Mouse (Mus musculus) neural tube, embryonic 15.5 days (tissue): ENCODE data around the gene Zfp239. TPM values are rescaled to one million over a fixed set of nuclear protein-coding genes. Genes with fewer than 3 reads are reported as not detected.

Source experiments
- ATAC-seq: fragments of 200-750 bp; cut with Nextera tagmentation; 2 replicates; pipeline ENCODE4 v1.8.0; 2017; ENCODE audit warnings: mild to moderate bottlenecking, moderate TSS enrichment, moderate library complexity; ENCODE audit not compliant: low FRiP score
- H3K27ac ChIP-seq: fragments of 300-500 bp; sonication (generic); replicated peaks from 2 replicates; pipeline ENCODE4 v1.5.1; 2015; ENCODE audit warnings: mild to moderate bottlenecking, inconsistent platforms
- H3K27me3 ChIP-seq: fragments of 300-500 bp; sonication (generic); replicated peaks from 2 replicates; pipeline ENCODE4 v1.6.1; 2015; ENCODE audit warnings: inconsistent platforms
- H3K36me3 ChIP-seq: fragments of 300-500 bp; sonication (generic); 2 replicates; pipeline ENCODE4 v1.6.1; 2015; ENCODE audit warnings: inconsistent platforms
- H3K4me1 ChIP-seq: fragments of 300-500 bp; sonication (generic); 2 replicates; pipeline ENCODE4 v1.6.1; 2015; ENCODE audit warnings: inconsistent platforms
- H3K4me2 ChIP-seq: fragments of 300-500 bp; sonication (generic); 2 replicates; pipeline ENCODE4 v1.6.1; 2015; ENCODE audit warnings: inconsistent platforms, mild to moderate bottlenecking, moderate library complexity
- H3K4me3 ChIP-seq: fragments of 300-500 bp; sonication (generic); replicated peaks from 2 replicates; pipeline ENCODE4 v1.5.1; 2015; ENCODE audit warnings: mild to moderate bottlenecking, inconsistent platforms
- H3K9ac ChIP-seq: fragments of 300-500 bp; sonication (generic); replicated peaks from 2 replicates; pipeline ENCODE4 v1.6.1; 2015; ENCODE audit warnings: mild to moderate bottlenecking, inconsistent platforms
- H3K9me3 ChIP-seq: fragments of 300-500 bp; sonication (generic); replicated peaks from 2 replicates; pipeline ENCODE4 v1.6.1; 2016; ENCODE audit warnings: inconsistent platforms
- WGBS: fragments of 180-500 bp; shearing (Covaris S2); methylation state at CpG from one replicate; pipeline ENCODE4 v1.1.7; 2015; ENCODE audit warnings: mixed read lengths; 5-methylcytosine and 5-hydroxymethylcytosine counted together
- polyA plus RNA-seq: library from polyadenylated mRNA; unstranded; fragments of >200 nt; fragmentation: Nextera tagmentation; extraction: Ambion mirVana; gene quantifications from 2 replicates; pipeline ENCODE4 v1.2.1, GENCODE M21; 2015

Gene Zfp239
- polyA plus RNA-seq, 1 experiment from 2014 or later = 15.3 TPM

- no peak overlapping the region for H3K4me3 ChIP-seq
- no peak overlapping the region for H3K4me2 ChIP-seq
- no peaks in the 10 kb centered on the region for H3K36me3 ChIP-seq
- WGBS = 89% methylated on average over 6 of the region's 6 CpGs
- no peak overlapping the region for H3K9ac ChIP-seq
- no peaks in the 10 kb centered on the region for H3K9me3 ChIP-seq
- ATAC-seq = no peak
- H3K4me1 ChIP-seq = peaks cover 32% of the 10 kb centered on the region
- H3K27me3 ChIP-seq = no peaks in the 10 kb centered on the region
- H3K27ac ChIP-seq = no peak overlapping the region
These were observed 48.3 kb downstream of the Zfp239 start for GRCm38 (mm10) chr6:117910120-117910661.

GRCm38 (mm10) chr6:117914541-117914940 is 52.6 kb downstream of the Zfp239 start:
- H3K9me3 ChIP-seq = no peaks in the 10 kb centered on the region
- H3K27ac ChIP-seq = no peak overlapping the region
- H3K9ac ChIP-seq = no peak overlapping the region
- no peaks in the 10 kb centered on the region for H3K27me3 ChIP-seq
- no peaks in the 10 kb centered on the region for H3K36me3 ChIP-seq
- H3K4me1 ChIP-seq = peaks cover 36% of the 10 kb centered on the region
- H3K4me3 ChIP-seq = no peak overlapping the region
- no peak for ATAC-seq
- H3K4me2 ChIP-seq = no peak overlapping the region

- peak overlapping the region; percentile 91 for H3K4me2 ChIP-seq
- H3K36me3 ChIP-seq = no peaks in the 10 kb centered on the region
- 4% methylated on average over 12 of the region's 12 CpGs for WGBS
- peaks cover 33% of the 10 kb centered on the region for H3K4me1 ChIP-seq
- no peak for ATAC-seq
- peak overlapping the region; percentile 83; the same call in 1 of the 2 replicates for H3K27ac ChIP-seq
- peak overlapping the region; percentile 60 for H3K4me3 ChIP-seq
- no peaks in the 10 kb centered on the region for H3K27me3 ChIP-seq
- no peaks in the 10 kb centered on the region for H3K9me3 ChIP-seq
- H3K9ac ChIP-seq = peak overlapping the region; percentile 57
These were observed 54.4 kb downstream of the Zfp239 start for GRCm38 (mm10) chr6:117916205-117916736.

GRCm38 (mm10) chr6:117916737-117917426 is 55.0 kb downstream of the Zfp239 start:
- no peaks in the 10 kb centered on the region for H3K27me3 ChIP-seq
- no peaks in the 10 kb centered on the region for H3K36me3 ChIP-seq
- peak overlapping the region; percentile 57 for H3K9ac ChIP-seq
- H3K27ac ChIP-seq = peak overlapping the region; percentile 83
- peaks cover 33% of the 10 kb centered on the region for H3K4me1 ChIP-seq
- WGBS = under 1% methylated on average over 62 of the region's 62 CpGs
- peak overlapping the region; percentile 60 for H3K4me3 ChIP-seq
- no peaks in the 10 kb centered on the region for H3K9me3 ChIP-seq
- peak; percentile 86 for ATAC-seq
- H3K4me2 ChIP-seq = peak overlapping the region; percentile 91

DNA sequence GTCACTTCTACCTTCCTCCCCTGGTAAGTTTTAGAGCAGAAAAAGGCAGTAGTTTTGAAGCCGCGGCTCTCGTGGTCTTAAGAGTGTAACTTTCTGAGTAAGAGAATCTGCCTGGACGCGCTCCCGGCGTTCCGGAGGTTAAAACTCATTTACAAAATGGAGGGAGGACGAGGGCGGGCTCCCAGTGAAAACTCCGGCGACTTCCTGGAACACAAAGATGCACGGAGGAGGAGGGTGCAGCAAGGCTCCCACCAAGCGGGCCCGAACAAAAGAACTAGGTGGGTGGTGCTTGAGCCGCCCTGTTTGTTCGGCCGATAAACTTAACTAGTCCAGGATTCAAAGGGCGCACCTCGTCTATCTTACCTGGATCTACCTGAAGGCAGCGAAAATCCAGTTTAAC is 55.7 kb downstream of the Zfp239 start:
- peak overlapping the region; percentile 57 for H3K9ac ChIP-seq
- peak overlapping the region; percentile 83 for H3K27ac ChIP-seq
- no peaks in the 10 kb centered on the region for H3K27me3 ChIP-seq
- H3K4me1 ChIP-seq = peaks cover 33% of the 10 kb centered on the region
- ATAC-seq = peak; percentile 56; the same call in 1 of the 2 replicates
- no peaks in the 10 kb centered on the region for H3K36me3 ChIP-seq
- WGBS = 1% methylated on average over 21 of the region's 21 CpGs
- peak overlapping the region; percentile 60 for H3K4me3 ChIP-seq
- no peaks in the 10 kb centered on the region for H3K9me3 ChIP-seq
- peak overlapping the region; percentile 91 for H3K4me2 ChIP-seq

- H3K36me3 ChIP-seq = no peaks in the 10 kb centered on the region
- H3K4me3 ChIP-seq = peak overlapping the region; percentile 60
- H3K4me1 ChIP-seq = peaks cover 33% of the 10 kb centered on the region
- no peaks in the 10 kb centered on the region for H3K27me3 ChIP-seq
- no peak for ATAC-seq
- peak overlapping the region; percentile 57 for H3K9ac ChIP-seq
- WGBS = 30% methylated on average over 5 of the region's 5 CpGs
- H3K27ac ChIP-seq = peak overlapping the region; percentile 83; the same call in 1 of the 2 replicates
- no peaks in the 10 kb centered on the region for H3K9me3 ChIP-seq
- H3K4me2 ChIP-seq = peak overlapping the region; percentile 91
These were observed 56.1 kb downstream of the Zfp239 start for GRCm38 (mm10) chr6:117918043-117918442.

- WGBS = 70% methylated on average over 3 of the region's 3 CpGs
- Histone ChIP-seq H3K4me1 (peaks cover 31% of the 10 kb centered on the region), H3K4me2 (no peak overlapping the region), H3K27me3 (no peaks in the 10 kb centered on the region), H3K9ac (no peak overlapping the region), H3K9me3 (no peaks in the 10 kb centered on the region), H3K36me3 (peaks cover 4% of the 10 kb centered on the region; the same call in 1 of the 2 replicates), H3K4me3 (no peak overlapping the region), H3K27ac (no peak overlapping the region)
- no peak for ATAC-seq
These were observed 59.0 kb downstream of the Zfp239 start for GRCm38 (mm10) chr6:117920659-117921640.

- ATAC-seq = no peak
- H3K4me1 ChIP-seq = peaks cover 20% of the 10 kb centered on the region
- no peak overlapping the region for H3K4me2 ChIP-seq
- WGBS = 95% methylated on average over 3 of the region's 3 CpGs
- H3K9ac ChIP-seq = no peak overlapping the region
- no peak overlapping the region for H3K4me3 ChIP-seq
- no peaks in the 10 kb centered on the region for H3K27me3 ChIP-seq
- no peak overlapping the region for H3K27ac ChIP-seq
- no peaks in the 10 kb centered on the region for H3K9me3 ChIP-seq
- peaks cover 12% of the 10 kb centered on the region for H3K36me3 ChIP-seq
These were observed 60.1 kb downstream of the Zfp239 start for GRCm38 (mm10) chr6:117922041-117922440.

Other genes with a start within 250 kb of the Zfp239 start
- 128 and 133 TPM in 2 replicates for gene Zfp637, start 20.9 kb upstream of the Zfp239 start, polyA plus RNA-seq
- gene Hnrnpf, start 38.2 kb downstream of the Zfp239 start, polyA plus RNA-seq = 211 and 369 TPM in 2 replicates
- gene Fxyd4, start 75.6 kb downstream of the Zfp239 start, polyA plus RNA-seq = 3.0 and 3.6 TPM in 2 replicates
- 3.3 and 4.3 TPM in 2 replicates for gene Rasgef1a, start 149.3 kb downstream of the Zfp239 start, polyA plus RNA-seq